Mouse (Mus musculus) CH12.LX (cell line): ENCODE measurements at regions not wholly inside any gene's neighbourhood (a gene's known extent, or its start where the extent isn't known, plus 50 kb on each side); places are given as distances from the start of the nearest gene placed in this dataset.

Experiments
- DNase-seq: peaks from one replicate; pipeline ENCODE4 v3.0.0-alpha.2; 2013; ENCODE audit errors: extremely low read depth
- H3K27ac ChIP-seq: 2 replicates; pipeline ENCODE4 v1.5.1; 2012; ENCODE audit warnings: low read depth, mild to moderate bottlenecking, control low read depth, moderate library complexity; ENCODE audit not compliant: insufficient read depth
- H3K27me3 ChIP-seq: replicated peaks from 2 replicates; pipeline ENCODE3; 2012; ENCODE audit warnings: inconsistent platforms
- H3K36me3 ChIP-seq, 2 experiments: replicated peaks in 1 of 2; 2 replicates each; pipeline versions ENCODE3 to v1.6.1; 2012; ENCODE audit warnings: inconsistent platforms in 1 of 2, low read length in 1 of 2, mild to moderate bottlenecking in 1 of 2, mixed read lengths in 1 of 2, moderate library complexity in 1 of 2; ENCODE audit not compliant: control insufficient read depth in 1 of 2, insufficient read depth in 1 of 2
- H3K4me1 ChIP-seq, 2 experiments: 2 replicates each; pipeline ENCODE4 v1.6.1; 2012; ENCODE audit warnings: inconsistent platforms in 1 of 2, moderate library complexity in 1 of 2; ENCODE audit not compliant: insufficient read depth in 2 of 2, control insufficient read depth in 1 of 2
- H3K4me2 ChIP-seq: 2 replicates; pipeline ENCODE4 v1.6.1; 2012; ENCODE audit warnings: low read depth, mild to moderate bottlenecking, control low read depth; ENCODE audit not compliant: poor library complexity, insufficient read depth, severe bottlenecking
- H3K4me3 ChIP-seq, 3 experiments: fragments of 150-350 bp in 1 of 3; sonication (generic) in 1 of 3; replicated peaks in 1 of 3; 2 replicates each; pipeline versions ENCODE3 to v1.5.1; 2011 to 2012; ENCODE audit warnings: low read depth in 2 of 3, low read length in 2 of 3, mild to moderate bottlenecking in 2 of 3, moderate library complexity in 2 of 3, control low read depth in 1 of 3, improper control_type of control experiment in 1 of 3, inconsistent platforms in 1 of 3, mixed read lengths in 1 of 3; ENCODE audit not compliant: poor library complexity in 1 of 3
- H3K79me2 ChIP-seq: replicated peaks from 2 replicates; pipeline ENCODE4 v1.6.1; 2012; ENCODE audit warnings: mild to moderate bottlenecking, moderate library complexity; ENCODE audit not compliant: control insufficient read depth, poor library complexity, insufficient read depth, severe bottlenecking; ENCODE audit errors: extremely low read depth
- H3K9ac ChIP-seq: 2 replicates; pipeline ENCODE4 v1.6.1; 2012; ENCODE audit warnings: low read depth, mild to moderate bottlenecking, control low read depth, moderate library complexity; ENCODE audit not compliant: insufficient read depth
- H3K9me3 ChIP-seq: replicated peaks from 2 replicates; pipeline ENCODE3; 2012; ENCODE audit warnings: low read length, inconsistent platforms, mixed read lengths
- ELF1 ChIP-seq: IDR thresholded peaks from 2 replicates; pipeline ENCODE4 v1.6.1; 2014; ENCODE audit warnings: low read depth, mild to moderate bottlenecking, inconsistent platforms, low read length, improper control_type of control experiment
- ETS1 ChIP-seq: conservative IDR thresholded peaks from 2 replicates; pipeline ENCODE4 v1.6.1; 2012; ENCODE audit warnings: low read depth, mild to moderate bottlenecking, inconsistent platforms, low read length, improper control_type of control experiment, moderate library complexity
- GABPA ChIP-seq: IDR thresholded peaks from 2 replicates; pipeline ENCODE4 v1.6.1; 2012; ENCODE audit warnings: low read depth, low read length, improper control_type of control experiment, inconsistent platforms; ENCODE audit not compliant: insufficient replicate concordance
- IRF4 ChIP-seq: IDR thresholded peaks from 2 replicates; pipeline ENCODE4 v1.6.1; 2014; ENCODE audit warnings: low read depth, mild to moderate bottlenecking, inconsistent platforms, low read length, improper control_type of control experiment
- JUN ChIP-seq: IDR thresholded peaks from 2 replicates; pipeline ENCODE4 v1.6.1; 2011; ENCODE audit warnings: low read depth, mild to moderate bottlenecking, low read length, improper control_type of control experiment, moderate library complexity; ENCODE audit not compliant: insufficient read depth
- KAT2A ChIP-seq: IDR thresholded peaks from 2 replicates; pipeline ENCODE4 v1.6.1; 2012; ENCODE audit warnings: low read length, improper control_type of control experiment, inconsistent platforms; ENCODE audit not compliant: insufficient replicate concordance
- MAFK ChIP-seq: IDR thresholded peaks from 2 replicates; pipeline ENCODE4 v1.6.1; 2011; ENCODE audit warnings: low read length, improper control_type of control experiment; ENCODE audit not compliant: insufficient replicate concordance
- MAX ChIP-seq: IDR thresholded peaks from 2 replicates; pipeline ENCODE4 v1.6.1; 2011; ENCODE audit warnings: low read length, improper control_type of control experiment
- MAZ ChIP-seq: IDR thresholded peaks from 2 replicates; pipeline ENCODE4 v1.6.1; 2012; ENCODE audit warnings: low read depth, mild to moderate bottlenecking, inconsistent platforms, low read length, improper control_type of control experiment, moderate library complexity
- MEF2A ChIP-seq: IDR thresholded peaks from 2 replicates; pipeline ENCODE4 v1.6.1; 2014; ENCODE audit warnings: low read depth, mild to moderate bottlenecking, inconsistent platforms, low read length, improper control_type of control experiment, borderline replicate concordance
- MXI1 ChIP-seq: IDR thresholded peaks from 2 replicates; pipeline ENCODE4 v1.6.1; 2011; ENCODE audit warnings: mild to moderate bottlenecking, low read depth, low read length, improper control_type of control experiment
- NELFE ChIP-seq: IDR thresholded peaks from 2 replicates; pipeline ENCODE4 v1.6.1; 2011; ENCODE audit warnings: low read depth, low read length, improper control_type of control experiment
- NRF1 ChIP-seq: IDR thresholded peaks from 2 replicates; pipeline ENCODE4 v1.6.1; 2014; ENCODE audit warnings: low read depth, mild to moderate bottlenecking, inconsistent platforms, low read length, improper control_type of control experiment, moderate library complexity
- PAX5 ChIP-seq: IDR thresholded peaks from 2 replicates; pipeline ENCODE4 v1.6.1; 2012; ENCODE audit warnings: low read length, inconsistent platforms, mixed read lengths
- POLR2A ChIP-seq: IDR thresholded peaks from 2 replicates; pipeline ENCODE4 v1.6.1; 2011; ENCODE audit warnings: low read depth, mild to moderate bottlenecking, improper control_type of control experiment, low read length
- POLR2AphosphoS2 ChIP-seq: IDR thresholded peaks from 2 replicates; pipeline ENCODE4 v1.6.1; 2011; ENCODE audit warnings: low read depth, low read length, improper control_type of control experiment
- RAD21 ChIP-seq: IDR thresholded peaks from 2 replicates; pipeline ENCODE4 v1.6.1; 2011; ENCODE audit warnings: low read depth, mild to moderate bottlenecking, low read length, improper control_type of control experiment, moderate library complexity
- SIN3A ChIP-seq: IDR thresholded peaks from 2 replicates; pipeline ENCODE4 v1.6.1; 2012; ENCODE audit warnings: low read length, improper control_type of control experiment, inconsistent platforms
- SMC3 ChIP-seq: IDR thresholded peaks from 2 replicates; pipeline ENCODE4 v1.6.1; 2011; ENCODE audit warnings: low read depth, low read length, improper control_type of control experiment
- UBTF ChIP-seq: IDR thresholded peaks from 2 replicates; pipeline ENCODE4 v1.6.1; 2012; ENCODE audit warnings: low read depth, mild to moderate bottlenecking, inconsistent platforms, low read length, improper control_type of control experiment, moderate library complexity
- USF2 ChIP-seq: conservative IDR thresholded peaks from 2 replicates; pipeline ENCODE4 v1.6.1; 2011; ENCODE audit warnings: low read depth, low read length, improper control_type of control experiment
- ZC3H11A ChIP-seq: IDR thresholded peaks from 2 replicates; pipeline ENCODE4 v1.6.1; 2012; ENCODE audit warnings: low read depth, mild to moderate bottlenecking, inconsistent platforms, low read length, improper control_type of control experiment
- ZKSCAN1 ChIP-seq: IDR thresholded peaks from 2 replicates; pipeline ENCODE4 v1.6.1; 2012; ENCODE audit warnings: low read depth, inconsistent platforms, low read length, improper control_type of control experiment, borderline replicate concordance
- ZMIZ1 ChIP-seq: IDR thresholded peaks from 2 replicates; pipeline ENCODE4 v1.6.1; 2012; ENCODE audit warnings: low read depth, mild to moderate bottlenecking, inconsistent platforms, low read length, improper control_type of control experiment
- ZNF384 ChIP-seq: IDR thresholded peaks from 2 replicates; pipeline ENCODE4 v1.6.1; 2012; ENCODE audit warnings: low read depth, low read length, improper control_type of control experiment, inconsistent platforms
- dilution Hi-C: fragments of 300-500 bp; cut with MboI; formaldehyde crosslinking; loops from 2 replicates; pipeline ENCODE4 v1.14.3; 2020; ENCODE audit warnings: low sequenced_read_pairs; ENCODE audit not compliant: extremely low pct_unique_long_range_greater_than_20kb, extremely low pct_ligation_motif_present
- in situ Hi-C: fragments of 300-500 bp; cut with MboI; formaldehyde crosslinking; loops from 3 replicates; pipeline ENCODE4 v1.14.3; 2019; ENCODE audit warnings: low sequenced_read_pairs, low pct_ligation_motif_present, low pct_unique_long_range_greater_than_20kb, mixed read lengths

GRCm38 (mm10) chr2:51036995-51037394 is 111.9 kb downstream of the Rnd3 start:
- no peak overlapping the region for H3K4me3 ChIP-seq
- dilution Hi-C loops: no loop called here
- TF ChIP-seq NRF1 (no peak), NELFE (no peak), POLR2AphosphoS2 (no peak), KAT2A (no peak), JUN (no peak), SIN3A (no peak), IRF4 (no peak), RAD21 (no peak), MAZ (no peak), ZKSCAN1 (no peak), ETS1 (no peak), ELF1 (no peak), UBTF (no peak)
- no peaks in the 10 kb centered on the region for H3K9me3 ChIP-seq
- H3K27ac ChIP-seq: no peak overlapping the region
- H3K9ac ChIP-seq: no peak overlapping the region
- H3K4me2 ChIP-seq: no peak overlapping the region
- DNase-seq: no peak
- in situ Hi-C loops: no loop called here
- peaks cover 0 to 17% of the 10 kb centered on the region in 2 experiments; a peak in 2 of 4 replicates for H3K4me1 ChIP-seq
- no peaks in the 10 kb centered on the region for H3K36me3 ChIP-seq
- no peaks in the 10 kb centered on the region for H3K27me3 ChIP-seq
- no peaks in the 10 kb centered on the region for H3K79me2 ChIP-seq

GRCm38 (mm10) chr2:51036190-51036755 is 112.6 kb downstream of the Rnd3 start:
- H3K4me3 ChIP-seq: no peak overlapping the region
- no peak for DNase-seq
- no peak overlapping the region for H3K9ac ChIP-seq
- no peaks in the 10 kb centered on the region for H3K9me3 ChIP-seq
- no peak for TF ChIP-seq ZNF384
- TF ChIP-seq MAFK: no peak
- no peak for TF ChIP-seq MXI1
- no peak for TF ChIP-seq MEF2A
- no peak for TF ChIP-seq ZMIZ1
- TF ChIP-seq ETS1: no peak
- TF ChIP-seq POLR2A: no peak
- TF ChIP-seq POLR2AphosphoS2: no peak
- TF ChIP-seq MAZ: no peak
- TF ChIP-seq UBTF: no peak
- no peak for TF ChIP-seq SMC3
- no peak for TF ChIP-seq PAX5
- no peak for TF ChIP-seq MAX
- TF ChIP-seq IRF4: no peak
- no peak for TF ChIP-seq ZC3H11A
- TF ChIP-seq GABPA: no peak
- TF ChIP-seq NRF1: no peak
- TF ChIP-seq USF2: no peak
- no peak for TF ChIP-seq SIN3A
- no peak for TF ChIP-seq RAD21
- H3K36me3 ChIP-seq: no peaks in the 10 kb centered on the region
- H3K4me1 ChIP-seq: peaks cover 0 to 17% of the 10 kb centered on the region in 2 experiments; a peak in 2 of 4 replicates
- no peak overlapping the region for H3K27ac ChIP-seq
- dilution Hi-C loops: no loop called here
- H3K4me2 ChIP-seq: no peak overlapping the region
- in situ Hi-C loops: no loop called here
- H3K27me3 ChIP-seq: no peaks in the 10 kb centered on the region
- H3K79me2 ChIP-seq: no peaks in the 10 kb centered on the region
